In the genomic region with DNA sequence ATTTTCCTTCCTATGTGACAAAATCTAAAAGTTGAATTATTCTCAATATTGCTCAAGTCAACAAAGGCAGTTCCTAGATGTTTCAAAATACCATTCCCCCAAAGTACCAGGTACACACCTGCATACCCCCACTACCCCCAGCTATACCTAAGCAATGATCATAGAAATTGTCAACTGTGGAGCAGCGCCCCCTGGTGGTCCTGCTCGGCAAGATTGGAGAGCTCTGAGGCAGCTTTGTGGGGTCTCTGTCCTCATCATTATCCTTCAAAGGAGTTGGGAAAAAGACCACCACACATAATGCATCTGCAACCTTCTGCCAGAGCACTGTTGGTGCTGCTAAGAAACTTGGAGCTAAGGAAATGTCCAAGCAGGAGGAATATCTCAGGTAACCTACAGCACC, we compare ENCODE assay signal across 9 mouse cellular contexts. TPM values are rescaled to one million over a fixed set of nuclear protein-coding genes. Genes with fewer than 3 reads are reported as not detected.
A peak's percentile ranks its signal among the peaks of the same experiment; 100 is the strongest.
DNase-seq lines count a peak whose midpoint lies in the region; ATAC-seq and TF ChIP-seq lines count a peak whose summit lies in the region.
"Had no signal": no experiment of that assay in that cellular context is flagged by ENCODE, and none has a peak within 500 bp of the region (broad histone marks: within the 10 kb centered on the region; RNA-seq: fewer than 3 reads in every experiment).

No protein-coding gene starts in this region.

- no peak overlapping the region for H3K4me2 ChIP-seq in hindbrain, embryonic 11.5 days (replicated peaks; ENCODE audit: low read depth, low read length)
- no peak overlapping the region for H3K4me2 ChIP-seq in hindbrain, embryonic 16.5 days (ENCODE audit: low read length)
- H3K4me2 ChIP-seq: stomach, embryonic 15.5 days had no signal

- CTCF ChIA-PET in Patski (lab: Charles Lee) = interaction anchor here (1.1 to 2.0 kb wide), 8 partner anchors 8 to 186 kb away, joined by 3 to 8 read pairs (median 4); no protein-coding TSS in a partner anchor

- POLR2A ChIA-PET in Patski (lab: Charles Lee) = no interaction called here

- no peak overlapping the region for H3K4me3 ChIP-seq in hindbrain, embryonic 11.5 days (ENCODE audit: low read depth, low read length)
- H3K4me3 ChIP-seq in hindbrain, embryonic 16.5 days (ENCODE audit: low read length) = no peak overlapping the region
- H3K4me3 ChIP-seq: stomach, embryonic 15.5 days had no signal

- WGBS in hindbrain, embryonic 11.5 days = 5% methylated on average over 2 of the region's 2 CpGs
- WGBS in hindbrain, embryonic 16.5 days = 2% methylated on average over 2 of the region's 2 CpGs

- no peak overlapping the region for H3K9ac ChIP-seq in hindbrain, embryonic 11.5 days (ENCODE audit: low read depth, low read length)
- no peak overlapping the region for H3K9ac ChIP-seq in hindbrain, embryonic 16.5 days (ENCODE audit: low read depth, low read length)
- H3K9ac ChIP-seq: stomach, embryonic 15.5 days had no signal

- no peak overlapping the region for H3K27ac ChIP-seq in hindbrain, embryonic 11.5 days (ENCODE audit: low read depth, low read length)
- H3K27ac ChIP-seq in hindbrain, embryonic 16.5 days (ENCODE audit: low read depth, low read length) = no peak overlapping the region
- H3K27ac ChIP-seq: stomach, embryonic 15.5 days had no signal

- ATAC-seq in hindbrain, embryonic 11.5 days (ENCODE audit: low FRiP score) = no peak
- no peak for ATAC-seq in hindbrain, embryonic 16.5 days
- ATAC-seq in Patski = no peak
- ATAC-seq in megakaryocyte-erythroid progenitor cell, adult 5-6 weeks (replicated peaks; ENCODE audit: low FRiP score, low TSS enrichment, poor library complexity, severe bottlenecking) = no peak

- peak; percentile 80 for DNase-seq in hindbrain, embryonic 11.5 days (ENCODE audit: low spot score)
- peak; percentile 75 for DNase-seq in B cell, adult 2 months
- DNase-seq in Patski (ENCODE audit: low read depth, low spot score) = no peak
- DNase-seq in embryo, embryonic 10.5 days (ENCODE audit: low spot score) = peak; percentile 69
- DNase-seq in kidney, postnatal 36 days = peak; percentile 30 to 82
- peak; percentile 14 to 47 for DNase-seq in natural killer cell, adult 2 months (ENCODE audit: low spot score in 2 of 2)

- H3K9me3 ChIP-seq in hindbrain, embryonic 11.5 days (ENCODE audit: control insufficient read depth, low read length) = no peaks in the 10 kb centered on the region
- no peaks in the 10 kb centered on the region for H3K9me3 ChIP-seq in hindbrain, embryonic 16.5 days (ENCODE audit: control insufficient read depth, low read length)
- H3K9me3 ChIP-seq: stomach, embryonic 15.5 days had no signal

- H3K4me1 ChIP-seq in hindbrain, embryonic 11.5 days (replicated peaks; ENCODE audit: control insufficient read depth, insufficient read depth, low read length) = no peaks in the 10 kb centered on the region; the same call in 1 of the 2 replicates
- H3K4me1 ChIP-seq in hindbrain, embryonic 16.5 days (ENCODE audit: control insufficient read depth, insufficient read depth, low read depth, low read length) = no peaks in the 10 kb centered on the region
- H3K4me1 ChIP-seq: stomach, embryonic 15.5 days had no signal

- in situ Hi-C loops in Patski (cut with MboI; ENCODE audit: low pct_unique_long_range_greater_than_20kb) = loop anchor here (5.0 kb wide), 1 partner anchor 37 kb away; no protein-coding TSS in a partner anchor

- H3K27me3 ChIP-seq in hindbrain, embryonic 11.5 days (ENCODE audit: control insufficient read depth, insufficient read depth, low read length) = no peaks in the 10 kb centered on the region
- H3K27me3 ChIP-seq in hindbrain, embryonic 16.5 days (replicated peaks; ENCODE audit: control insufficient read depth, insufficient read depth, low read length) = no peaks in the 10 kb centered on the region
- no peaks in the 10 kb centered on the region for H3K27me3 ChIP-seq in Patski
- H3K27me3 ChIP-seq: stomach, embryonic 15.5 days had no signal

- peak; percentile 79 for TF ChIP-seq CTCF in Patski (IDR thresholded peaks at IDR 0.05)

- H3K36me3 ChIP-seq in hindbrain, embryonic 11.5 days (ENCODE audit: control insufficient read depth, insufficient read depth, low read length) = no peaks in the 10 kb centered on the region
- H3K36me3 ChIP-seq in hindbrain, embryonic 16.5 days (ENCODE audit: control insufficient read depth, insufficient read depth, low read length) = no peaks in the 10 kb centered on the region
- H3K36me3 ChIP-seq: stomach, embryonic 15.5 days had no signal

RNA-seq across cellular contexts. Expression of a gene that starts 46.4 kb away (rescaled TPM):
- polyA plus RNA-seq in hindbrain, embryonic 11.5 days (2014; fragmentation: Nextera tagmentation; extraction: Ambion mirVana) = 8.8 and 11.2 TPM in 2 replicates
- polyA plus RNA-seq in hindbrain, embryonic 16.5 days (2015; fragmentation: Nextera tagmentation; extraction: Ambion mirVana) = 0.51 and 0.70 TPM in 2 replicates
- polyA plus RNA-seq in Patski (2021) = 0.04 TPM
- 7.2 TPM in 1 of 2 replicates, not detected in the other for total RNA-seq in megakaryocyte-erythroid progenitor cell, adult 5-6 weeks (2014; fragmentation: Nextera tagmentation)
- total RNA-seq in megakaryocyte-erythroid progenitor cell, adult 5-6 weeks (2017) = not detected in 2 replicates

RNA-seq across cellular contexts. Expression of a gene that starts 56.5 kb away (rescaled TPM):
- polyA plus RNA-seq in hindbrain, embryonic 11.5 days (2014; fragmentation: Nextera tagmentation; extraction: Ambion mirVana) = 75.3 and 76.5 TPM in 2 replicates
- polyA plus RNA-seq in hindbrain, embryonic 16.5 days (2015; fragmentation: Nextera tagmentation; extraction: Ambion mirVana) = 28.9 and 30.2 TPM in 2 replicates
- 35.3 TPM for polyA plus RNA-seq in Patski (2021)
- 68.4 and 73.2 TPM in 2 replicates for total RNA-seq in megakaryocyte-erythroid progenitor cell, adult 5-6 weeks (2014; fragmentation: Nextera tagmentation)
- total RNA-seq in megakaryocyte-erythroid progenitor cell, adult 5-6 weeks (2017) = 71.5 and 73.6 TPM in 2 replicates
